Mouse (Mus musculus) embryonic fibroblast, embryonic 13.5 days (primary cell): ENCODE measurements at regions not wholly inside any gene's neighbourhood (a gene's known extent, or its start where the extent isn't known, plus 50 kb on each side); places are given as distances from the start of the nearest gene placed in this dataset.

Experiments
- H3K27ac ChIP-seq: 2 replicates; pipeline ENCODE4 v1.5.1; 2012; ENCODE audit warnings: low read length, control low read depth, inconsistent platforms; ENCODE audit not compliant: insufficient read depth
- H3K4me1 ChIP-seq: 2 replicates; pipeline ENCODE4 v1.6.1; 2011; ENCODE audit warnings: low read length; ENCODE audit not compliant: control insufficient read depth, insufficient read depth
- H3K4me3 ChIP-seq: 2 replicates; pipeline ENCODE4 v1.5.1; 2011; ENCODE audit warnings: mild to moderate bottlenecking, control low read depth, low read length; ENCODE audit not compliant: insufficient read depth
- CTCF ChIP-seq: IDR thresholded peaks from 2 replicates; pipeline ENCODE4 v1.5.1; 2011; ENCODE audit warnings: mild to moderate bottlenecking, control low read depth, low read length, moderate library complexity, borderline replicate concordance; ENCODE audit not compliant: insufficient read depth
- POLR2A ChIP-seq: IDR thresholded peaks from 2 replicates; pipeline ENCODE4 v1.6.1; 2011; ENCODE audit warnings: low read depth, mild to moderate bottlenecking, control low read depth, low read length, moderate library complexity

- no peak overlapping the region for H3K27ac ChIP-seq
- H3K4me3 ChIP-seq: no peak overlapping the region
- no peaks in the 10 kb centered on the region for H3K4me1 ChIP-seq
- no peak for TF ChIP-seq CTCF
- no peak for TF ChIP-seq POLR2A
Measured at GRCm38 (mm10) chr3:139949096-139949495, 743.6 kb downstream of the Stpg2 start.

- Histone ChIP-seq H3K27ac (no peak overlapping the region), H3K4me1 (no peaks in the 10 kb centered on the region), H3K4me3 (no peak overlapping the region)
- TF ChIP-seq POLR2A (no peak), CTCF (no peak)
Measured at GRCm38 (mm10) chr3:139950016-139950705, 744.7 kb downstream of the Stpg2 start.

- TF ChIP-seq POLR2A: no peak
- no peak for TF ChIP-seq CTCF
Measured at GRCm38 (mm10) chr3:139951516-139951915, 746.0 kb downstream of the Stpg2 start.

GRCm38 (mm10) chr3:139978172-139978571 is 772.7 kb downstream of the Stpg2 start:
- Histone ChIP-seq H3K27ac (no peak overlapping the region), H3K4me3 (no peak overlapping the region), H3K4me1 (no peaks in the 10 kb centered on the region)
- no peak for TF ChIP-seq CTCF
- TF ChIP-seq POLR2A: no peak

More at GRCm38 (mm10) chr3:139951516-139951915, 746.0 kb downstream of the Stpg2 start:
- no peaks in the 10 kb centered on the region for H3K4me1 ChIP-seq
- no peak overlapping the region for H3K4me3 ChIP-seq
- no peak overlapping the region for H3K27ac ChIP-seq

- no peak overlapping the region for H3K27ac ChIP-seq
- no peak overlapping the region for H3K4me3 ChIP-seq
- TF ChIP-seq POLR2A: no peak
- no peak for TF ChIP-seq CTCF
- no peaks in the 10 kb centered on the region for H3K4me1 ChIP-seq
Measured at GRCm38 (mm10) chr3:139985830-139986481, 780.5 kb downstream of the Stpg2 start.

GRCm38 (mm10) chr3:139988938-139989337 is 783.4 kb downstream of the Stpg2 start:
- no peaks in the 10 kb centered on the region for H3K4me1 ChIP-seq
- TF ChIP-seq POLR2A: no peak
- TF ChIP-seq CTCF: no peak

GRCm38 (mm10) chr3:139989380-139989779 is 783.9 kb downstream of the Stpg2 start:
- Histone ChIP-seq H3K4me1 (no peaks in the 10 kb centered on the region), H3K27ac (no peak overlapping the region), H3K4me3 (no peak overlapping the region)
- no peak for TF ChIP-seq POLR2A
- no peak for TF ChIP-seq CTCF

More at GRCm38 (mm10) chr3:139988938-139989337, 783.4 kb downstream of the Stpg2 start:
- Histone ChIP-seq H3K4me3 (no peak overlapping the region), H3K27ac (no peak overlapping the region)

GRCm38 (mm10) chr3:140012522-140012921 is 807.0 kb downstream of the Stpg2 start:
- TF ChIP-seq CTCF: no peak

GRCm38 (mm10) chr3:140034101-140034500 is 828.6 kb downstream of the Stpg2 start:
- Histone ChIP-seq H3K4me3 (no peak overlapping the region), H3K27ac (no peak overlapping the region), H3K4me1 (no peaks in the 10 kb centered on the region)
- no peak for TF ChIP-seq POLR2A
- no peak for TF ChIP-seq CTCF

More at GRCm38 (mm10) chr3:140012522-140012921, 807.0 kb downstream of the Stpg2 start:
- no peaks in the 10 kb centered on the region for H3K4me1 ChIP-seq
- H3K27ac ChIP-seq: no peak overlapping the region
- no peak overlapping the region for H3K4me3 ChIP-seq

- H3K27ac ChIP-seq: no peak overlapping the region
- no peaks in the 10 kb centered on the region for H3K4me1 ChIP-seq
- no peak overlapping the region for H3K4me3 ChIP-seq
- no peak for TF ChIP-seq POLR2A
Measured at GRCm38 (mm10) chr3:140035142-140035541, 829.6 kb downstream of the Stpg2 start.
